Mouse (Mus musculus) testis, adult 2 months (tissue): ENCODE data around the gene Zdhhc6. TPM values are rescaled to one million over a fixed set of nuclear protein-coding genes. Genes with fewer than 3 reads are reported as not detected.

ENCODE experiments used
- H3K27ac ChIP-seq: fragments of 200-500 bp; 2 replicates; pipeline ENCODE4 v1.5.1; 2012; ENCODE audit warnings: low read depth, low read length; ENCODE audit not compliant: control insufficient read depth, insufficient read depth
- H3K27me3 ChIP-seq: fragments of 200-500 bp; 2 replicates; pipeline ENCODE4 v1.6.1; 2012; ENCODE audit warnings: mild to moderate bottlenecking, low read length, moderate library complexity; ENCODE audit not compliant: control insufficient read depth, insufficient read depth
- H3K36me3 ChIP-seq: fragments of 200-500 bp; 2 replicates; pipeline ENCODE4 v1.6.1; 2012; ENCODE audit warnings: mild to moderate bottlenecking, low read length; ENCODE audit not compliant: control insufficient read depth, insufficient read depth
- H3K4me1 ChIP-seq: fragments of 200-500 bp; 2 replicates; pipeline ENCODE4 v1.6.1; 2012; ENCODE audit warnings: low read length; ENCODE audit not compliant: control insufficient read depth, insufficient read depth
- H3K4me3 ChIP-seq: fragments of 200-500 bp; 2 replicates; pipeline ENCODE4 v1.5.1; 2012; ENCODE audit warnings: low read depth, mild to moderate bottlenecking, low read length, moderate library complexity, mixed read lengths; ENCODE audit not compliant: control insufficient read depth
- CTCF ChIP-seq: fragments of 200-500 bp; IDR thresholded peaks from 2 replicates; pipeline ENCODE4 v1.5.1; 2012; ENCODE audit warnings: low read depth, mild to moderate bottlenecking, inconsistent platforms, low read length, moderate library complexity; ENCODE audit not compliant: control insufficient read depth, insufficient read depth, insufficient replicate concordance
- POLR2A ChIP-seq: fragments of 200-500 bp; IDR thresholded peaks from 2 replicates; pipeline ENCODE4 v1.6.1; 2012; ENCODE audit warnings: low read depth, mild to moderate bottlenecking, inconsistent platforms, low read length, moderate library complexity; ENCODE audit not compliant: control insufficient read depth
- polyA plus RNA-seq: library from polyadenylated mRNA; depleted of rRNA; stranded (reverse); fragments of >200 nt; gene quantifications from 2 replicates; pipeline ENCODE4 v1.2.3, GENCODE M21; 2012

Zdhhc6 gene
- polyA plus RNA-seq, 1 experiment, result 13.2 TPM

DNA sequence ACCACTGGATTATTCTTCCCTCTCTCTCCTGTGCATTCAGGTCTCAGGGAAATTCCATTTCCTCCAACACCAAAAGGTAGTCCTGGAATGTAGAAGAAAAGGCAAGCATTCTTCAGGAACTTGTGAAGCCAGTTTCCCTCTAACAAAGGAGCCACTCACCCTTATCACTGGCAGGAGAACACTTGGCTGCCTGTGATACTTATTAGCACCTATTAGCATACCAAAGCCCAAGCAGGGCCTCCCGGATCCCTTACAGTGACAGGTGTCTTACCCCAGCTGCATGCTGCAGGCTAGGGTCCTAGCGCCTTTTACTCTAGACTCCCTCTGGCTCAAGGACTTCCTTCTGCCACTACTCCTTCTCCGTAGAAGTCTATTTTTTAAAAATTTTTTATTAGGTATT lies 44.4 kb downstream of the Zdhhc6 start:
- H3K27me3 ChIP-seq, result no peaks in the 10 kb centered on the region
- no peaks in the 10 kb centered on the region for H3K36me3 ChIP-seq
- no peak overlapping the region for H3K4me3 ChIP-seq
- no peak overlapping the region for H3K27ac ChIP-seq
- TF ChIP-seq POLR2A, result no peak
- no peaks in the 10 kb centered on the region for H3K4me1 ChIP-seq

DNA sequence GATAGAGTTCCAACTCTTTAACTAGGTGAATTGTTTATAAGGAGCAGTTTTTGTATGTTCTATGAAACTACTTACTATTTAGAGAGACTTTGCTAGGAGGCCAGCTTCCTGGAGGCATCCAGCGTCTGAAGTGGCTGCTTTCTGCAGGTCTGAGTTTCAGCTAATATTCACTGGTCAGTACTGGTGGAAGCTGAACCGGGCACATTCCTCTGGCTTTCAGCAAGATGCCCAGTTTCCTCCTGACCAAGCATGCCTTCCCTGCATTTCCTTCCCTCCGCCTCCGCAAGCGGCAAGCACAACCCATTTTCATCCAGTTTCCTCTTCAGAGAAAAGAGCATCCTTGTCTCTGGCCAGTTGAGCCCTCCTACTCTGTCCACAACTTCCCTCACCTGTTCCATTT lies 46.8 kb downstream of the Zdhhc6 start:
- TF ChIP-seq CTCF, result no peak
- TF ChIP-seq POLR2A, result no peak
- Histone ChIP-seq H3K36me3 (no peaks in the 10 kb centered on the region), H3K27me3 (no peaks in the 10 kb centered on the region), H3K4me3 (no peak overlapping the region), H3K27ac (no peak overlapping the region), H3K4me1 (no peaks in the 10 kb centered on the region)

DNA sequence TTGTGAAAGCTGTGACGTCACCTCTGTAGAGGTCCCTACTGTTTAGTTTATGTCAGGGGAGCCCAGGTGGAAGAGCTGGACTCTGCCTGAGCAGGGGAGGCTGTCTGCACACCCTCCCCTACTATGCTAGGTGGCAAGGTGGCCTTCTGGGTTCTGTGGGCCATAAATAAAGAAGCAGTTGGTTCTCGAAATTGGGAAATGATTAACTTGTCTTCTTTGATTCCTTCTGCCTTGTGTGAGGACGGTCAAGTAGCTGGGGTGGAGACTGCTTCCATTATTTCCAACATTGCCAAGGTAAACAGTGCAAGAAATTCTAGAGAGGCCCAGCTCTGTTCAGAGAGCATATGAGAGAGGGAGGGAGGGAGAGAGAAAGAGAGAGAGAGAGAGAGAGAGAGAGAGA lies 47.7 kb downstream of the Zdhhc6 start:
- Histone ChIP-seq H3K4me1 (no peaks in the 10 kb centered on the region), H3K27ac (no peak overlapping the region), H3K27me3 (no peaks in the 10 kb centered on the region), H3K4me3 (no peak overlapping the region), H3K36me3 (no peaks in the 10 kb centered on the region)
- no peak for TF ChIP-seq CTCF
- TF ChIP-seq POLR2A, result no peak

DNA sequence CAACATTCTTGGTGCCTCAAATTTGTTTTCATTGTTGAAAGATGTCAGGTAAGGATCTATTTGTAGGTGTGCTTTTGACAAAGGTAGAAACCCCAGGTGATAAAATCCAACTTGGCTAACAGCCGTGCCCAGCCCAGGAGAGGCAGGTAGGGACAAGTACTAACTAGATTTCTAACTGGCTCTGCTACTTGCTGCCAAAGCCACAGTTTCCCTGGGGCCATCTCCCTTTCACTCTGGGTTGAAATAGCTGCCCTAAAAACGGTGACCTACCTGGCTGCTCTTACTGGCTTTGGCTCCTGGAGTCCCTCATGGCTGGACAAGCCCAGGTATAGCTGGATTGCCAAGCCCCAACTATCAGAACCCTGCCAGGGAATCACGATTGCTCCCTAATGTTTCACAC lies 49.0 kb downstream of the Zdhhc6 start:
- Histone ChIP-seq H3K4me3 (peak overlapping the region; percentile 67; the same call in 1 of the 2 replicates), H3K27me3 (no peaks in the 10 kb centered on the region), H3K27ac (no peak overlapping the region), H3K36me3 (no peaks in the 10 kb centered on the region), H3K4me1 (no peaks in the 10 kb centered on the region)
- no peak for TF ChIP-seq CTCF

DNA sequence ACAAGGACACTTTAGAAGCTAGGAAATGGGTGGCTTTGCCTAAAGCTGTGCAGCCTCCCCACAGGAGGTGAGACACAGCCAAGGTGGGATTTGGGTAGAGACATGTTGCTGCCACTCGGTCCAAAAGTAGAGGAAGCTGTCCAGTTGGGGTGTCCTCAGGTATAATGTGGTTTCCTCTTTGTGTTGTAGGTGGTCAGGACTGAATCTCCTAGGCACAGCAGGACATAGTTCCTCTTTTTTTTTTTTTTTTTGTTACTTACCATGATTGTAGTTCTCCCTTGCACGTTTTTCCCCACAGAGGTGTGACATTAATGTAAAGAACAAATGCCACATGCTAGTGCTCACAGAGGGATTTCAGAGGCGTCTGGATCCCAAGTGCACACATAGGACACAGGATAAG lies 50.6 kb downstream of the Zdhhc6 start:
- TF ChIP-seq POLR2A (no peak), CTCF (no peak)
- no peak overlapping the region for H3K27ac ChIP-seq
- no peaks in the 10 kb centered on the region for H3K27me3 ChIP-seq
- H3K36me3 ChIP-seq, result no peaks in the 10 kb centered on the region
- H3K4me3 ChIP-seq, result no peak overlapping the region
- H3K4me1 ChIP-seq, result no peaks in the 10 kb centered on the region

DNA sequence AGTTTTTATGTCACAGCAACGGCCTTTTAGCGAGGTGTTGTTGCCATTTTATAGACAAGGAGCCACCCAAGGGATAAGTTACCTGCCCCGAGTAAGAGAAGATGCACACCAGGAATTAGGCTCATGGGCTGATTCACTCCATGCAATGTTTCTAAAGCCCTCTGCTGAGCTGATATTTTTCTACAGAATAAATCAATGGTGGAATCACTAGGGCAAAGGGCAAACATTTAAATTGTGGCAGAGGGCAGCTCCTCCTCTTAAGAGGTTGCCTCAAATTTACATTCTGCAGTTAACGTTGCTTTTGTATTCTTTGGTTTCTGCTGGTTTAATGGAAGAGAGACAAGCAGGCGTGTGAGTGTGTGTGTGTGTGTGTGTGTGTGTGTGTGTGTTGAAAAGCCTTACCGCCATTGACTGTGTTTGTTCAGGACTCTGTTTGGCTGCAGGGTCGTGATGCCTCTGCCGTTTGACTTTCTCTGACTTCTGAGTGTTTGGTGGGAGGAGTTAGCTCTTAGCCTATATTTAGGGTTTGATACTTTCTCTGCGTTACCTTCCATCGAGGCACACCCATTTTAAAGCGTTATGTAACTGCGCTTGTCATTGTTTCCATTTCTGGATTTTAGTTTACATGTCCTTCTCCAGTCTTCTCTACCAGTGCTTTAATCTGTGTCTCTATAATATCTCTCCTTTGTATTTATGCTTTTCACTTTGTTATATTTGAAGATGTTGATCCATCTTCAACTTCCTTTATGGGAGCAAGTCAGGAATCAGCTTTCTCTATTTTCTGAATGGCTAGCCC lies 55.2 kb downstream of the Zdhhc6 start:
- H3K36me3 ChIP-seq, result no peaks in the 10 kb centered on the region
- no peak overlapping the region for H3K4me3 ChIP-seq
- H3K4me1 ChIP-seq, result no peaks in the 10 kb centered on the region
- TF ChIP-seq POLR2A, result no peak
- no peak for TF ChIP-seq CTCF
- H3K27me3 ChIP-seq, result no peaks in the 10 kb centered on the region
- H3K27ac ChIP-seq, result no peak overlapping the region

DNA sequence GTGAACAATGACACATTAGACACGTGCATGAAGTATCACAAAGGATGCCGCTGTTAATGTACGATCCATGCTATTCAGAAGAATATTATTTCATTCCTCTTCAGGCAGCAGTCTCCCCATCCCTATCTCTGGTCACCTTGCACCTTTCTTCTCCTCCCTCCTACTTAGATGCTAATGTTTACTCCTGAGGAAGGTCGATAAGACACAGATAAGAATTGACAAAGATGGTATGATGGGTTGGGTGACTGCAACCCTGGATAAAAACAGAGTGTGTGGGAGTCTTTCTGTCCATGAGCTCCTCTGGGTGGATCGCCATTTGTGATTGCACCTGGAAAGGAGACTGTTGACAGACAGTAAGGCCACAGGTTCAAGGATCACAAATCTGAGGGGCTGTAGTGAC lies 57.3 kb downstream of the Zdhhc6 start:
- no peak overlapping the region for H3K27ac ChIP-seq
- no peaks in the 10 kb centered on the region for H3K36me3 ChIP-seq
- no peak overlapping the region for H3K4me3 ChIP-seq
- TF ChIP-seq POLR2A (no peak), CTCF (no peak)
- H3K27me3 ChIP-seq, result no peaks in the 10 kb centered on the region
- peaks cover 6% of the 10 kb centered on the region for H3K4me1 ChIP-seq
